Mouse (Mus musculus) intestine, embryonic 14.5 days (tissue): ENCODE measurements at regions not wholly inside any gene's neighbourhood (a gene's known extent, or its start where the extent isn't known, plus 50 kb on each side); places are given as distances from the start of the nearest gene placed in this dataset.

Source experiments
- ATAC-seq: fragments of 200-750 bp; cut with Nextera tagmentation; replicated peaks from 2 replicates; pipeline ENCODE4 v1.8.0; 2017; ENCODE audit warnings: low read depth, moderate number of reproducible peaks, moderate TSS enrichment, moderate library complexity; ENCODE audit not compliant: low FRiP score, low TSS enrichment
- DNase-seq: peaks from one replicate; pipeline ENCODE4 v3.0.0-alpha.2; 2018; ENCODE audit warnings: low spot score
- H3K27ac ChIP-seq: fragments of 300-500 bp; sonication (generic); 2 replicates; pipeline ENCODE4 v1.5.1; 2014; ENCODE audit warnings: low read depth, mild to moderate bottlenecking, control low read depth
- H3K27me3 ChIP-seq: fragments of 300-500 bp; sonication (generic); replicated peaks from 2 replicates; pipeline ENCODE4 v1.6.1; 2014; ENCODE audit warnings: low read length, control low read depth; ENCODE audit not compliant: control insufficient read depth, insufficient read depth
- H3K36me3 ChIP-seq: fragments of 300-500 bp; sonication (generic); 2 replicates; pipeline ENCODE4 v1.6.1; 2014; ENCODE audit warnings: low read length, control low read depth; ENCODE audit not compliant: control insufficient read depth, insufficient read depth
- H3K4me1 ChIP-seq: fragments of 300-500 bp; sonication (generic); replicated peaks from 2 replicates; pipeline ENCODE4 v1.6.1; 2014; ENCODE audit warnings: low read length, control low read depth, mixed read lengths; ENCODE audit not compliant: control insufficient read depth, insufficient read depth
- H3K4me2 ChIP-seq: fragments of 300-500 bp; sonication (generic); 2 replicates; pipeline ENCODE4 v1.6.1; 2014; ENCODE audit warnings: low read length
- H3K4me3 ChIP-seq: fragments of 300-500 bp; sonication (generic); 2 replicates; pipeline ENCODE4 v1.5.1; 2014; ENCODE audit warnings: low read depth, low read length, control low read depth, mixed read lengths
- H3K9ac ChIP-seq: fragments of 300-500 bp; sonication (generic); 2 replicates; pipeline ENCODE4 v1.6.1; 2014; ENCODE audit warnings: mild to moderate bottlenecking, low read length
- H3K9me3 ChIP-seq: fragments of 300-500 bp; sonication (generic); 2 replicates; pipeline ENCODE4 v1.6.1; 2016; ENCODE audit warnings: low read length, control low read depth; ENCODE audit not compliant: control insufficient read depth
- WGBS: fragments of 180-500 bp; shearing (Covaris S2); extraction: QIAGEN DNeasy Blood & Tissue Kit; methylation state at CpG from one replicate; pipeline ENCODE4 v1.1.7; 2014; 5-methylcytosine and 5-hydroxymethylcytosine counted together

- WGBS: 84% methylated on average over 4 of the region's 4 CpGs
- DNase-seq: no peak
These were observed 178.8 kb upstream of the Ado start for GRCm38 (mm10) chr10:67727580-67727979.

GRCm38 (mm10) chr10:67726796-67727195, 178.0 kb upstream of the Ado start:
- no peak overlapping the region for H3K4me3 ChIP-seq
- H3K27me3 ChIP-seq: no peaks in the 10 kb centered on the region
- ATAC-seq (no peak), DNase-seq (no peak)
- 84% methylated on average over 6 of the region's 6 CpGs for WGBS
- H3K4me2 ChIP-seq: no peak overlapping the region
- H3K9me3 ChIP-seq: no peaks in the 10 kb centered on the region
- no peaks in the 10 kb centered on the region for H3K4me1 ChIP-seq
- no peak overlapping the region for H3K27ac ChIP-seq
- no peak overlapping the region for H3K9ac ChIP-seq
- no peaks in the 10 kb centered on the region for H3K36me3 ChIP-seq

More at GRCm38 (mm10) chr10:67727580-67727979, 178.8 kb upstream of the Ado start:
- Histone ChIP-seq H3K4me1 (no peaks in the 10 kb centered on the region), H3K27me3 (no peaks in the 10 kb centered on the region), H3K9me3 (no peaks in the 10 kb centered on the region), H3K27ac (no peak overlapping the region), H3K4me3 (no peak overlapping the region), H3K36me3 (no peaks in the 10 kb centered on the region), H3K4me2 (no peak overlapping the region), H3K9ac (no peak overlapping the region)
- ATAC-seq: no peak

- ATAC-seq (no peak), DNase-seq (no peak)
- no peak overlapping the region for H3K4me2 ChIP-seq
- H3K9ac ChIP-seq: no peak overlapping the region
- H3K4me1 ChIP-seq: no peaks in the 10 kb centered on the region
- H3K36me3 ChIP-seq: no peaks in the 10 kb centered on the region
- no peak overlapping the region for H3K27ac ChIP-seq
- 70% methylated on average over 7 of the region's 7 CpGs for WGBS
- H3K27me3 ChIP-seq: no peaks in the 10 kb centered on the region
- no peak overlapping the region for H3K4me3 ChIP-seq
- no peaks in the 10 kb centered on the region for H3K9me3 ChIP-seq
These were observed 177.6 kb upstream of the Ado start for GRCm38 (mm10) chr10:67726351-67726750.

- WGBS: 43% methylated on average over 5 of the region's 5 CpGs
- ATAC-seq (no peak), DNase-seq (no peak)
- Histone ChIP-seq H3K27ac (no peak overlapping the region), H3K27me3 (no peaks in the 10 kb centered on the region), H3K4me3 (no peak overlapping the region), H3K4me2 (no peak overlapping the region), H3K36me3 (no peaks in the 10 kb centered on the region), H3K9ac (no peak overlapping the region), H3K4me1 (no peaks in the 10 kb centered on the region), H3K9me3 (no peaks in the 10 kb centered on the region)
These were observed 173.0 kb upstream of the Ado start for GRCm38 (mm10) chr10:67721787-67722186.

DNA sequence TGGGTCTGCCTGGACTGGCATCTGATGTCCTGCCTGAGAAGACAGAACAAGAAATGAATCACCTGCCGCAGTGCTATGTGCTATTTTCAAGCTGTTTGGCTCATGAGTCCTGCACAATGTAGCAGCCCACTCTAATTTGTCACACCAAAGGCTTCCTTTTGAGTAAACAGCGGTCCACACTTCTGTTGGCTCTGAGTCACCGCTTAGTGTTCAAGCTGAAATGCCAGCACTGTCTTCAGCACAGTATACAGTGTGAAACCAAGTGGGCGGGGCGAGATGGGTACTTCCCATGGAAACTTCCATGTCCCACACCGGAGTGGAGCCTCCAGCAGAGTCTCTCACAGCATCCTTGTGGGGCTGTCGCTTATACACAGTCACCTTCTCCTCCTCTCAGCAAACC, 168.8 kb upstream of the Ado start:
- no peaks in the 10 kb centered on the region for H3K27me3 ChIP-seq
- H3K27ac ChIP-seq: no peak overlapping the region
- H3K4me1 ChIP-seq: no peaks in the 10 kb centered on the region
- ATAC-seq (no peak), DNase-seq (no peak)
- H3K9ac ChIP-seq: no peak overlapping the region
- no peak overlapping the region for H3K4me3 ChIP-seq
- H3K4me2 ChIP-seq: no peak overlapping the region
- no peaks in the 10 kb centered on the region for H3K9me3 ChIP-seq
- 78% methylated on average over 7 of the region's 7 CpGs for WGBS
- no peaks in the 10 kb centered on the region for H3K36me3 ChIP-seq

DNA sequence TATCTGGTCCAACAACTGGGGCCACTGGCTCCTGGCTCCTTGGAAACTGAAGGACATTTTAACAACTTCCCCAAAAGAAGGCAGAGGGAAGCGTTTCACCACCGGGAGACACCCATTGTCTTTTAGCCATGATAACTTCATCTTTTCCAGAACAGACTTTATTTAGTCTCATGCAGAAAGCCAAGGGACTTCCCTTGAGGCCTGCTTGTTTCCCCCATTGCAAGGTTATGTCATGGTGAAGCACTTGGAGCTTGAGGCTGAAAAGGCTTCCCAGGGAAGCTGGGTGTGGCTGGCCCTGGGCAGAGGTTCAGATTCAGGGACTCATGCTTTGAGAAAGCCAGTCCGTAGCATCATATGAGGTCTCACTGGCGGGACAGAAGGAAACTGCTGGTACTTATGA, 166.3 kb upstream of the Ado start:
- Histone ChIP-seq H3K36me3 (no peaks in the 10 kb centered on the region), H3K4me2 (no peak overlapping the region), H3K9ac (no peak overlapping the region), H3K4me3 (no peak overlapping the region), H3K4me1 (no peaks in the 10 kb centered on the region), H3K9me3 (no peaks in the 10 kb centered on the region), H3K27ac (no peak overlapping the region), H3K27me3 (no peaks in the 10 kb centered on the region)
- DNase-seq: no peak
- no peak for ATAC-seq
- 91% methylated on average over 4 of the region's 4 CpGs for WGBS

DNA sequence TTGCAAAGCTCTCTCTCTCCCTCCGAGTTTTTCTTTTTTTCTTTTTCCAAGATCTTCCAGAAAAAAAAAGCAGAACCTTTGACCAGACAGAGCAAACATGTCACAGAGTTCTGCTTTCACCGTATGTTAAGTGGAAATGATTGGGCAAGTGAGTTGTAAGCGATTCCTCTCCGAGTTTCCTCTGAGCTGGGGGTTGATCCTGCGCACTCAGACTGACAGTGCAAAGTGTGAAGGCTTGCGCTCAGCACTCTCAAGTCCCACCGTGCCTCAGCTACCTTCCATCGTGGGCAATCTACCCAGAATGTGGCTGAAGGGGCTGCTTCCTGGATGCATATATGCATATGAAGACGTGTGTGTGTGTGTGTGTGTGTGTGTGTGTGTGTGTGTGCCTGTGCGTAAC, 164.3 kb upstream of the Ado start:
- Histone ChIP-seq H3K36me3 (no peaks in the 10 kb centered on the region), H3K4me3 (no peak overlapping the region), H3K4me2 (no peak overlapping the region), H3K9ac (no peak overlapping the region), H3K4me1 (no peaks in the 10 kb centered on the region), H3K27ac (no peak overlapping the region), H3K9me3 (no peaks in the 10 kb centered on the region), H3K27me3 (no peaks in the 10 kb centered on the region)
- ATAC-seq (no peak), DNase-seq (no peak)
- WGBS: 77% methylated on average over 10 of the region's 10 CpGs

GRCm38 (mm10) chr10:67712665-67713064, 163.9 kb upstream of the Ado start:
- no peaks in the 10 kb centered on the region for H3K9me3 ChIP-seq
- H3K27ac ChIP-seq: no peak overlapping the region
- H3K4me1 ChIP-seq: no peaks in the 10 kb centered on the region
- ATAC-seq: no peak
- H3K9ac ChIP-seq: no peak overlapping the region
- DNase-seq: no peak
- no peak overlapping the region for H3K4me2 ChIP-seq
- WGBS: 68% methylated on average over 6 of the region's 6 CpGs
- no peaks in the 10 kb centered on the region for H3K27me3 ChIP-seq
- no peaks in the 10 kb centered on the region for H3K36me3 ChIP-seq
- H3K4me3 ChIP-seq: no peak overlapping the region

- Histone ChIP-seq H3K9me3 (no peaks in the 10 kb centered on the region), H3K27ac (no peak overlapping the region), H3K36me3 (no peaks in the 10 kb centered on the region), H3K27me3 (no peaks in the 10 kb centered on the region), H3K9ac (no peak overlapping the region), H3K4me1 (no peaks in the 10 kb centered on the region), H3K4me3 (no peak overlapping the region), H3K4me2 (no peak overlapping the region)
- WGBS: 86% methylated on average over 3 of the region's 3 CpGs
- no peak for ATAC-seq
- no peak for DNase-seq
These were observed 163.2 kb upstream of the Ado start for GRCm38 (mm10) chr10:67711961-67712360.
